Mouse (Mus musculus): ENCODE measurements around the gene Cherp. TPM values are rescaled to one million over a fixed set of nuclear protein-coding genes. Genes with fewer than 3 reads are reported as not detected.

Cherp gene
- total RNA-seq (2017): 15.4 and 19.0 TPM in 2 replicates

DNA sequence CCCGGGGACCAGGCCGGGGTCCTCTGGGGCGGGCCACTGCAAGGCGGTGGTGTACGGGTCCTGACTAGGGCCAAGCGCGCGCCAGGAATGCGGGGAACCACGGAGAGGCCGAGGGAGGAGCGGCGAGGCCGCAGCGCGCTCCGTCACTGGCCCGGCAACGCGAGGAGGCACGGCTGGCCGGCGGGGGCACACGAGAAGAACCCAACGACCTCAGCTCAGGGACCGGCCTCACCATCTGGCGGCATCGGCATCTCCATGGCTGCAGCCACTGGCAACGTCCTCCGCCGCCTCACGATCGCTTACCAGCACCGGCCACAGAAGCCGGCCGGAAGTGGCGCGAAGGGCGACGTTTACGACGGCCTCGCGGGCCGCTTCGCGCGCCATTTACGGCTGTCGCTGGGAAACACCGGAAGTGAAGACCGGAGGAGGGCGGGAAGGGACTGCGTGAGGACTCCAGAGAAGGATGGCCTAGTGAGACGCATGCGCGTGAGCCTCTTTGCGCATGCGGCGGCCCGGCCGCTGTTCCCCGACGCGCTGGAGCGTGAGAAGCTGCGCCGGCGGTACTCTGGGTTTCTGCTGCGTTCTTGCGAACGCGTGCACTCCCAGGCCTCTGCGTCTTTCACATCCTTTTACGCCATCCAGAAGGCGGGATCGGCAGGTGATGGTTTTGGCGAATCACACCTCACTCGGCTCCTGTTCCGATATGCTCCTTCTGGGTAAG lies at the start of gene Cherp:
Gene Cherp, minus strand, starts transcription at position 401 of the 721 bp plus-strand sequence.
- ATAC-seq (replicated peaks; ENCODE audit: low read depth, poor library complexity, severe bottlenecking): peak; percentile 92

DNA sequence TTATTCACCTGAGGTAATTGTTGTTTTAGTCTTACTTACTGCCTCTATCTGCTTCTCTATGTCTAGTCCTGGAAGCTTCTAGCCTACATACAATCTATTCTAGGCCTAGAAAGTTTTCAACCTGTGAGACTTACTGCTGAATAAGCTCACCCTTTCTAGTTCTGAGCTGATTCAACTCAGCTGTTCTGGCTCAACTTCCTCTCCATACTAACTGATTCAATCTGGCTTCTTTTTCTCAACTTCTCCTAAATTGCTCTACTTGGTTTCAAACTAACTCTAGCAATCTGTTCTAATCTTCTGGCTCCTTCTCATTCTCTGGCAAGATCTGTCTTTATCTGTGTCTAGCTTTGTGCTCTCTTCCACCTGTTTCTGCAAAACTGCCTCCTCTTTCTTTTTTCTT lies 46.9 kb upstream of the Cherp start:
- 0 out of 2 replicates have a peak, but pooled peaks have one; percentile 15 for ATAC-seq (replicated peaks; ENCODE audit: low read depth, poor library complexity, severe bottlenecking)

DNA sequence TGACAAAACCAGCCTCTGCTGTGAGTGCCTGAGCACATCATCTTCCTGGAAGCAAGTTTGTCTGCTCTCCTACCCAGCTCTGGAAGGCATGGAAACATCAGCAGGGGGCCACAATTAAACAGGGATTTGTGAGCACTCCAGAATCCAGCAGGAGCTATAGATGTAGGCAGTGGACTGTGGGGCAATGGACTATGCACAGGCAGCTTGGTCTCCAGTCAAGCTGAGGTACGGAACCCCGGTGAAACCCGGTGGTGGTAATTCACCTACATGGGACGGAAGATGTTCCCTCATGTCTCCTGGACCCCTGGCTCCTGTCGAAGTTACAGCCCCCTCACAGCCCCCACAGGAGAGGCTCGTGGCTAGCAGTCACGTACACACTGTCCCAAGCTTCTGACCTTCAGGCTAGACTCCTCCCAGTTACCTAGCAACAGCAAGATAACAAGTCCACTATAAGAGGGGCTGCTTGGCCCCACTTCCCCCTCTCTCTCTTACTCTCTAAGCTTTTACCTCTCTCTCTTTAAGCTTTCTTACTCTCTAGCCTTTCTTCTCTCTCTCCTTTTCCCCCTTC lies 42.5 kb upstream of the Cherp start:
- ATAC-seq (replicated peaks; ENCODE audit: low read depth, poor library complexity, severe bottlenecking): no peak

DNA sequence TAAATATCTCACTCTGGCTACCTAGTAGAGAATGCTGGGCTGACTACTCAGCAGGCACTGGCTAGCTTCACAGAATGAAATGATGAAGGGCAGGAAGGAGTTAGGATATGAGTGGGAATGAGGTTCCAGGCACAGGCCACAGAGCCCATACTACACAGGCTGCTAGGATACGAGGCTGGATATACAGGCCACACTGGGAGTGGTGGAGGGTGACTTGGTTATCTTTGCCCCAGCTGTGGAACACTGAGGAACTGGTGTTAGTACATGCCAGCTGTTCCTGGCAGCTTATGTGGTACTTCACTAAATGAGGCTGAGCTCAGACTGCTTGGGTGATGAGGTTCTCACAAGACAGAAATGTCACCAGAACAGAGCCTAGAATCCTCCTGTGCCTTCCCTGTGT lies 38.1 kb upstream of the Cherp start:
- no peak for ATAC-seq (replicated peaks; ENCODE audit: low read depth, poor library complexity, severe bottlenecking)

GRCm38 (mm10) chr8:72512648-72513047 lies 37.6 kb upstream of the Cherp start:
- no peak for ATAC-seq (replicated peaks; ENCODE audit: low read depth, poor library complexity, severe bottlenecking)

DNA sequence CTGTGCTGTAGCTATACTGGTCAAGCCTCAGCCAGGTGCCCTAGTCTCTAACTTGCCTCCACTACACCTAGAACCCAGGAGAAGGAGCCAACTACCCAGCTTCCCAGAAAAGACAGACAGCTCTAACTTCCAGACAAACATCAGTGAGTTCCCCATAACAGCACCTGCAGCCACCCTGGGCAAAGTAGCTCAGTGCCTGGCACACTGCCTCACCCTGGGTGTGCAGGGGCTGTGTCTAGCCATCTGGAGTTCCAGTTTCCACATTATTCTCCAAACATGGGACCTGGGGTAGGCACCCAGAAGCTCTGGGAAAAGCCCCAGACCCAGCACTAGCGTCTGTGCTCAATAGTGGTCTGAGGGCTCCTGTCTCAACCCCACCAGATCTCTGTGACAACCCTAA lies 32.5 kb upstream of the Cherp start:
- no peak for ATAC-seq (replicated peaks; ENCODE audit: low read depth, poor library complexity, severe bottlenecking)

DNA sequence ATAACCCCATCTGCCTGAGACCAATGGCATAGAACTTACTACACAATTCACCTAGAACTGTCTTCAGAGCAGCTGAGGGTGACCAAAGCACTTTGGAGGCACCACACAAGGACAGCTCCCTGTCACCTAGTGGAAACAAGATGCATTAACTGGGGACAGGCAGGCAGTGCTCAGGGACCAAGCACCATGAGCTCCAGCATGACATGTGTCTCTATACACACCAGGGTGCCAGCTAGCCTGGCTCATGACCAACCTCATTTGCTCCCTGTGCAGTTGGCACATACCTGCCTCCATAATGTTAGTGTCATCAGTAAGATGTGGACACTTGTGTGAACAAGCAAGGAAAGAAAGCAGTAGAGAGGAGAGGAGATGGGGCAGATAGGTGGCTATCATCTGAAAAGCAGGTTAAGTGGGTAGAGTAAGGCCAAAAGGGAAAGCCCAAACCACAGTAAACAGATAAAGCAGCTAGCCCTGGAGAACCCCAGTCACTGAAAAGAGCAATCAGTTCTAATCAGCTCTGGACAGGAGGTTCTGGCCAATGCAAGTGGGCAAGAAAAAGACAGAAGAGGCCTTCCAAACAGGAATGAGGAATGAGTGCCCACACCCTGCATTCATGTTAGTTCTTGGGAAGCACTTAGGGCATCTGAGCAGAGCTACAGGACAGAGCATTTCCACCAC lies 29.8 kb upstream of the Cherp start:
- peak; percentile 40 for ATAC-seq (replicated peaks; ENCODE audit: low read depth, poor library complexity, severe bottlenecking)

- no peak for ATAC-seq (replicated peaks; ENCODE audit: low read depth, poor library complexity, severe bottlenecking)
These were observed 29.1 kb upstream of the Cherp start for GRCm38 (mm10) chr8:72504137-72504536.

- ATAC-seq (replicated peaks; ENCODE audit: low read depth, poor library complexity, severe bottlenecking): no peak
These were observed 25.5 kb upstream of the Cherp start for GRCm38 (mm10) chr8:72500521-72500931.

GRCm38 (mm10) chr8:72499521-72500284 lies 24.7 kb upstream of the Cherp start:
- ATAC-seq (replicated peaks; ENCODE audit: low read depth, poor library complexity, severe bottlenecking): no peak

GRCm38 (mm10) chr8:72498527-72498926 lies 23.5 kb upstream of the Cherp start:
- no peak for ATAC-seq (replicated peaks; ENCODE audit: low read depth, poor library complexity, severe bottlenecking)

DNA sequence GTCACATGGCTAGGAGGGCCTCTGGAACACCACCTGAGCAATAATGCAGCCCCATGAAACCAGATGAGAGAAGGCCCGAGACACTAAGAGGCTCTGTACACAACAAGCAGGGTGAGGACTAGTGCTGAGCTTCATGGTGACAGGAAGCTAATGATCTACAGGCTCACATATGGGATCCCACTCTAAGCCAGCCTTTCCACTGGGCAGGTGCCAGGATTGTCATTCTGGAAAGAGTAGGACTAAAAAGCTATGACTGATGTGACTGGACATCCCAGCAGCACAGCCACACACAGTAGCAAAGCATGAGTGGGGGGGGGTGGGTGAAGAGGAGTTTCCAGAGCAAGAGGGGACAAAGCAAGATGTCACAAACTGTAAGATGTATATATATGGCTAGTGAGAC lies 22.9 kb upstream of the Cherp start:
- ATAC-seq (replicated peaks; ENCODE audit: low read depth, poor library complexity, severe bottlenecking): no peak

GRCm38 (mm10) chr8:72496217-72496616 lies 21.2 kb upstream of the Cherp start:
- ATAC-seq (replicated peaks; ENCODE audit: low read depth, poor library complexity, severe bottlenecking): no peak

GRCm38 (mm10) chr8:72495411-72496111 lies 20.5 kb upstream of the Cherp start:
- ATAC-seq (replicated peaks; ENCODE audit: low read depth, poor library complexity, severe bottlenecking): no peak

DNA sequence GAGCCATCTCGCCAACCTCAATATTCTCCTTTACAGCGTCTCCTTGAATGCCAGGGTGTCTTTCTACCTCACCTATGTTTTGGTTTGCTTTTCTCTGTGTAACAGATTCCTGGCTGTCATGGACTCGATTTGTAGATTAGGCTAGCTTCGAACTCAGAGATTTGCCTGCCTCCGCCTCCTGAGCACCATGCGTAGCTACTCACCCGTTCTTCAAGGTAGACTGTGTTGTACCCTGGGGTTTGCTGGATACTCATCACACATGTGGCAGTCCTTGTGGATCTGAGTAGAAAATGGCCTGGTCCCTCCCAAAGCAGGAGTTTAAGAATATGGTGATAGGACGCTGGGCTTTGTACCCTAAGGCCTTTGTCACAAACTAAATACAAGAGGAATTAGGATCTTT lies 18.4 kb upstream of the Cherp start:
- ATAC-seq (replicated peaks; ENCODE audit: low read depth, poor library complexity, severe bottlenecking): no peak

- peak; percentile 90 for ATAC-seq (replicated peaks; ENCODE audit: low read depth, poor library complexity, severe bottlenecking)
These were observed 17.6 kb upstream of the Cherp start for GRCm38 (mm10) chr8:72492622-72493081.

DNA sequence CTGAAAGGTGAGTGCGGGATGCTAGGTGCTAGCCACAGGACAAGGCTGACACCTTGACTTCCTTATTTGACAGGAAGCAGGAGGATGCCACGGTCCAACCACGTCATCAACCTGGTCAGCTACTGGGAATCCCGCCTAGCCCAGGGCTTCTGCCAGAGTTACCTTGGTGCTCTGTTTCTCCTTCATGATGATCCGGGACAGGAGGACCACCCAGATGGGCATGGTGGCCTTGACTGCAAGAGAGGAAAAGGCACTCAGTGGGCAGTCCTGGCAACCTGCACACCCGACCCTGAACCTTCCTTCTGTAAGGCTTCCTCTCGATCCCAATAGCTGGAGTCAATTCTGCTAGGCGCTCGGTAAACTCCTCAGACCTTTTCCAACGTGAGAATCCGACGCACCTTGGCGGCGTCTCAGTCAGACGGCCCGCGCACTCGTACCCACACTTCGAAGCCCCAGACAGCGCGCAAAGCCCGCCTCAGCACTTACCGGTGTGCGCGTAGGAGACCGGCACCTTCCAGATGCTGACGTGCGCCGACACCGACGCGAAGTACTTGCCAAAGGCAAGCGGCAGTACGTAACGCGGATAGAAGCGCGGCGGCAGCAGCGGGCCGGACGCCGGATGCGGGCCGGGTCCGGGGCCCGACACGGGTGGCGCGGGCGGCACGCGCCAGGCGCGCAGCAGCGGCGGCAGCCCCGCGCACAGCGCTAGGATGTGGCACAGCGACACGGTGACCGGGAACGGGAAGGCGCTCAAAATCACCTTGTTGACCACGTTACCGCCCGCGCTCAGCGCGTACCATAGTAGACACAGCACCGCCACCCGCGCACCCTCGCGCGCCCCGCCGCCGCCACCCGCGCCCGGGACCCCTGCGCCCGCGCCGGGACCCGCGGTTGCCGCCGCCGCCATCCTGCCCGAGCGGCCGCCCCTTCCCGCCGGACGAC lies 16.9 kb upstream of the Cherp start, which contains the start of gene Slc35e1:
Gene Slc35e1, minus strand, starts transcription at position 935 of the 942 bp plus-strand sequence.
- peak; percentile 7; the same call in 1 of the 2 replicates for ATAC-seq (replicated peaks; ENCODE audit: low read depth, poor library complexity, severe bottlenecking)

DNA sequence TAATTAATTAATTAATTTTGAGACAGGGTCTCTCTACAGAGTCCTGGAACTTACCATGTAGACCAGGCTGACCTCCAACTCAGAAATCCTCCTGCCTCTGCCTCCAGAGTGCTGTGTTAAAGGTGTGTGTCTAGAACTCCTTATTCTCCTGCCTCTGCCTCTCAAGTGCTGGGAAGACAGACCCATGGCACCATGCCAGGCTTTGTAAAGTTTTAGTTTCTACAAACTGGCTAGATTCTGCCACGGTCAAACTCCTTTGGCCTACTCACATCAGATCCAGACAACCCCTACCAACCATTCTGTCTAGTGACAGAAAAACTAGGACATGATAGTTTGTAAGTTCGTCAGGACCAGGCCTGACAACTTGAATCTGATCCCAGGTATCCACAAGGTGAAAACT lies 16.0 kb upstream of the Cherp start:
- no peak for ATAC-seq (replicated peaks; ENCODE audit: low read depth, poor library complexity, severe bottlenecking)

- 0 out of 2 replicates have a peak, but pooled peaks have one; percentile 16 for ATAC-seq (replicated peaks; ENCODE audit: low read depth, poor library complexity, severe bottlenecking)
These were observed 12.0 kb upstream of the Cherp start for GRCm38 (mm10) chr8:72487014-72487413.
